ENCODE assay signal across 8 mouse cellular contexts in genomic region chr15:99368583-99369266, GRCm38 (mm10). TPM values are rescaled to one million over a fixed set of nuclear protein-coding genes. Genes with fewer than 3 reads are reported as not detected.
A peak's percentile ranks its signal among the peaks of the same experiment; 100 is the strongest.
DNase-seq lines count a peak whose midpoint lies in the region; ATAC-seq and TF ChIP-seq lines count a peak whose summit lies in the region.

No protein-coding gene starts in this region.

- H3K27ac ChIP-seq in liver, embryonic 11.5 days (ENCODE audit: low read depth, low read length): no peak overlapping the region
- H3K27ac ChIP-seq in embryonic facial prominence, embryonic 14.5 days (replicated peaks; ENCODE audit: low read depth, low read length): peak overlapping the region; percentile 95
- no peak overlapping the region for H3K27ac ChIP-seq in intestine, postnatal 0 days (ENCODE audit: low read depth, low read length)
- no peak overlapping the region for H3K27ac ChIP-seq in neural tube, embryonic 12.5 days

- H3K4me1 ChIP-seq in liver, embryonic 11.5 days (replicated peaks; ENCODE audit: control insufficient read depth, insufficient read depth, low read length): peaks cover 12% of the 10 kb centered on the region; the same call in 1 of the 2 replicates
- H3K4me1 ChIP-seq in embryonic facial prominence, embryonic 14.5 days (ENCODE audit: control insufficient read depth, insufficient read depth, low read length): peaks cover 30% of the 10 kb centered on the region
- H3K4me1 ChIP-seq in intestine, postnatal 0 days (replicated peaks; ENCODE audit: control insufficient read depth, insufficient read depth, low read length): no peaks in the 10 kb centered on the region
- peaks cover 13% of the 10 kb centered on the region for H3K4me1 ChIP-seq in neural tube, embryonic 12.5 days

- ATAC-seq in liver, embryonic 11.5 days (replicated peaks; ENCODE audit: low FRiP score): no peak
- ATAC-seq in embryonic facial prominence, embryonic 14.5 days (ENCODE audit: low read depth): no peak; the same call in 1 of the 2 replicates
- ATAC-seq in intestine, postnatal 0 days: no peak
- no peak for ATAC-seq in neural tube, embryonic 12.5 days (ENCODE audit: low FRiP score, low read depth)

- no peaks in the 10 kb centered on the region for H3K36me3 ChIP-seq in liver, embryonic 11.5 days (ENCODE audit: control insufficient read depth, insufficient read depth, low read length)
- no peaks in the 10 kb centered on the region for H3K36me3 ChIP-seq in embryonic facial prominence, embryonic 14.5 days (ENCODE audit: control insufficient read depth, insufficient read depth, low read length)
- H3K36me3 ChIP-seq in intestine, postnatal 0 days (ENCODE audit: control insufficient read depth, insufficient read depth): no peaks in the 10 kb centered on the region
- H3K36me3 ChIP-seq in neural tube, embryonic 12.5 days: no peaks in the 10 kb centered on the region

- no peaks in the 10 kb centered on the region for H3K9me3 ChIP-seq in liver, embryonic 11.5 days (ENCODE audit: control insufficient read depth, low read length)
- no peaks in the 10 kb centered on the region for H3K9me3 ChIP-seq in embryonic facial prominence, embryonic 14.5 days (ENCODE audit: control insufficient read depth, low read length)
- no peaks in the 10 kb centered on the region for H3K9me3 ChIP-seq in intestine, postnatal 0 days (ENCODE audit: control insufficient read depth)
- H3K9me3 ChIP-seq in neural tube, embryonic 12.5 days: no peaks in the 10 kb centered on the region

- TF ChIP-seq CTCF in intestine, postnatal 0 days (IDR thresholded peaks at IDR 0.05; ENCODE audit: low read depth): no peak

- peak overlapping the region; percentile 78 for H3K4me2 ChIP-seq in liver, embryonic 11.5 days
- peak overlapping the region; percentile 72 for H3K4me2 ChIP-seq in embryonic facial prominence, embryonic 14.5 days (ENCODE audit: low read depth, low read length)
- H3K4me2 ChIP-seq in intestine, postnatal 0 days (replicated peaks; ENCODE audit: low read depth): peak overlapping the region; percentile 87
- peak overlapping the region; percentile 71 for H3K4me2 ChIP-seq in neural tube, embryonic 12.5 days (replicated peaks)

- peaks cover 6% of the 10 kb centered on the region for H3K27me3 ChIP-seq in liver, embryonic 11.5 days (replicated peaks; ENCODE audit: control insufficient read depth, insufficient read depth, low read length)
- H3K27me3 ChIP-seq in embryonic facial prominence, embryonic 14.5 days (replicated peaks; ENCODE audit: control insufficient read depth, insufficient read depth, low read length): no peaks in the 10 kb centered on the region
- H3K27me3 ChIP-seq in intestine, postnatal 0 days (replicated peaks; ENCODE audit: control insufficient read depth, insufficient read depth, low read length): no peaks in the 10 kb centered on the region
- 0 out of 2 replicates have a peak, but pooled peaks cover 4% of the 10 kb centered on the region for H3K27me3 ChIP-seq in neural tube, embryonic 12.5 days (replicated peaks)

- H3K4me3 ChIP-seq in liver, embryonic 11.5 days (ENCODE audit: low read depth, low read length): peak overlapping the region; percentile 69; the same call in 1 of the 2 replicates
- H3K4me3 ChIP-seq in embryonic facial prominence, embryonic 14.5 days (ENCODE audit: low read depth, low read length): peak overlapping the region; percentile 84
- peak overlapping the region; percentile 74; the same call in 1 of the 2 replicates for H3K4me3 ChIP-seq in intestine, postnatal 0 days (ENCODE audit: low read depth, low read length)
- peak overlapping the region; percentile 79; the same call in 1 of the 2 replicates for H3K4me3 ChIP-seq in neural tube, embryonic 12.5 days

- DNase-seq in liver, embryonic 11.5 days (ENCODE audit: low spot score): no peak
- no peak for DNase-seq in liver
- DNase-seq in embryonic facial prominence, embryonic 14.5 days (ENCODE audit: low spot score): no peak
- DNase-seq in layer of hippocampus, adult 18-20 months (ENCODE audit: low spot score in 2 of 2): no peak
- DNase-seq in cerebellum, postnatal 4 days (ENCODE audit: low spot score in 2 of 2): no peak
- no peak for DNase-seq in natural killer cell, adult 2 months (ENCODE audit: low spot score in 2 of 2)

- 55% methylated on average over 4 of the region's 4 CpGs for WGBS in liver, embryonic 11.5 days
- 40% methylated on average over 4 of the region's 4 CpGs for WGBS in embryonic facial prominence, embryonic 14.5 days
- WGBS in intestine, postnatal 0 days: 21% methylated on average over 4 of the region's 4 CpGs
- 75% methylated on average over 4 of the region's 4 CpGs for WGBS in neural tube, embryonic 12.5 days

- H3K9ac ChIP-seq in liver, embryonic 11.5 days (ENCODE audit: low read depth, low read length): no peak overlapping the region
- H3K9ac ChIP-seq in embryonic facial prominence, embryonic 14.5 days (ENCODE audit: low read depth, low read length): peak overlapping the region; percentile 89
- no peak overlapping the region for H3K9ac ChIP-seq in intestine, postnatal 0 days (ENCODE audit: low read depth, low read length)
- H3K9ac ChIP-seq in neural tube, embryonic 12.5 days: no peak overlapping the region

RNA-seq across cellular contexts. Expression of gene Fmnl3, which starts 1.6 kb away (rescaled TPM):
- polyA plus RNA-seq in liver, embryonic 11.5 days (2014; fragmentation: Nextera tagmentation; extraction: Ambion mirVana): 12.8 and 13.3 TPM in 2 replicates
- polyA plus RNA-seq in embryonic facial prominence, embryonic 14.5 days (2014; fragmentation: Nextera tagmentation; extraction: Ambion mirVana): 18.5 and 21.5 TPM in 2 replicates
- 5.6 and 5.9 TPM in 2 replicates for polyA plus RNA-seq in intestine, postnatal 0 days (2015; fragmentation: Nextera tagmentation; extraction: Ambion mirVana)
- polyA plus RNA-seq in neural tube, embryonic 12.5 days (2016; fragmentation: Nextera tagmentation; extraction: Ambion mirVana): 15.1 and 16.1 TPM in 2 replicates
- total RNA-seq in layer of hippocampus, adult 18-20 months (2021): 1 to 10 TPM; 7.1 to 8.8 TPM

RNA-seq across cellular contexts. Expression of gene Tmbim6, which starts 24.0 kb away (rescaled TPM):
- 256 and 273 TPM in 2 replicates for polyA plus RNA-seq in liver, embryonic 11.5 days (2014; fragmentation: Nextera tagmentation; extraction: Ambion mirVana)
- polyA plus RNA-seq in embryonic facial prominence, embryonic 14.5 days (2014; fragmentation: Nextera tagmentation; extraction: Ambion mirVana): 300 and 310 TPM in 2 replicates
- 1,126 and 1,190 TPM in 2 replicates for polyA plus RNA-seq in intestine, postnatal 0 days (2015; fragmentation: Nextera tagmentation; extraction: Ambion mirVana)
- 245 and 247 TPM in 2 replicates for polyA plus RNA-seq in neural tube, embryonic 12.5 days (2016; fragmentation: Nextera tagmentation; extraction: Ambion mirVana)
- 100 to 1,000 TPM; 359 to 374 TPM for total RNA-seq in layer of hippocampus, adult 18-20 months (2021)
